Mouse (Mus musculus) left cerebral cortex, adult 11 months (tissue): Measurements from ENCODE around the gene Rhbdf1.

Experiments
- DNase-seq: peaks from one replicate; pipeline ENCODE4 v3.0.0; 2022; ENCODE audit warnings: low spot score

Gene Rhbdf1

DNA sequence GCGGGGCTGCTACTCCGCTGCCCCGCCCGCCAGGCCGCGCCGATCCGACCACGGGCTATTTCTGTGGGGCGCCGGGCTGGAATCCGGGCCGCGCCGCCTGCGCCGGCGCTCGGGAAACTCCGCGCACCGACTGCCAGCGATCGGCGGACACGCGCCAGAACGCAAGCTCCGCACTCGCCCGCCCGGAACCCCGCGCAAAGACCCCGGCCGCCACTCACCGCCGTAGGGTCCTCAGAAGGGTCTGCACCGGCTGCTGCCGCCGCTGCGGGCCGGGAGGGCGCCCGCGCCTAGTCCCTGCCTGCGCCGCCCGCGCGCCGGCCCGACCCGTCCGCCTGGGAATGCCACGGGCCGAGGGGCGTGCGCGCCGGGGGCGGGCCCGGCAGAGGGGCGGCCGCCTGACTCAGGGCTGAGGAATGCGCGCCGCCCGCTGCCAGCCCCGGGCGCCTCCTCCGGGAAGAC lies at the start of gene Rhbdf1:
Gene Rhbdf1 (minus strand): TSS at position 350 of the 459 bp plus-strand sequence.
- DNase-seq, result no peak

DNA sequence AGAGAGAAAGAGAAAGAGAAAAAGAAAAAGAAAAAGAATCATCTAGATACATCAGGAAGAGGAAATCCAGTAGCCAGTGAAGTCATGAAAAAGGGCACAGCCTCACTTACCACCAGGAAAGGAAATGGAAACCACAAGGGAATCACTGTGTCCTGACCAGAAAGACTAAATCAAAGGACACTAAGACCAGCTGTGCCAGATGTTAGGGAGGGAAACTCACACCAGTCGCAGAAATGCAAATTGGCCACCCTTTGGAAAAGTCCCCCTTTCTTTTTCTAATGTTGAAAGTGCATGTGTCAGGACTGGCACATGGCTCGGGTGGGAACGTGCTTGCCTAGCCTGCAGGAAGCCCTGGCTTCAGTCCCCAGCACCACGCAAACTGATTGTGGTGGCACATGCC lies 49.1 kb upstream of the Rhbdf1 start:
- DNase-seq, result no peak

GRCm38 (mm10) chr11:32268952-32269351 lies 46.9 kb upstream of the Rhbdf1 start:
- DNase-seq, result no peak

- DNase-seq, result no peak
Observed at GRCm38 (mm10) chr11:32267964-32268363, 45.9 kb upstream of the Rhbdf1 start.

DNA sequence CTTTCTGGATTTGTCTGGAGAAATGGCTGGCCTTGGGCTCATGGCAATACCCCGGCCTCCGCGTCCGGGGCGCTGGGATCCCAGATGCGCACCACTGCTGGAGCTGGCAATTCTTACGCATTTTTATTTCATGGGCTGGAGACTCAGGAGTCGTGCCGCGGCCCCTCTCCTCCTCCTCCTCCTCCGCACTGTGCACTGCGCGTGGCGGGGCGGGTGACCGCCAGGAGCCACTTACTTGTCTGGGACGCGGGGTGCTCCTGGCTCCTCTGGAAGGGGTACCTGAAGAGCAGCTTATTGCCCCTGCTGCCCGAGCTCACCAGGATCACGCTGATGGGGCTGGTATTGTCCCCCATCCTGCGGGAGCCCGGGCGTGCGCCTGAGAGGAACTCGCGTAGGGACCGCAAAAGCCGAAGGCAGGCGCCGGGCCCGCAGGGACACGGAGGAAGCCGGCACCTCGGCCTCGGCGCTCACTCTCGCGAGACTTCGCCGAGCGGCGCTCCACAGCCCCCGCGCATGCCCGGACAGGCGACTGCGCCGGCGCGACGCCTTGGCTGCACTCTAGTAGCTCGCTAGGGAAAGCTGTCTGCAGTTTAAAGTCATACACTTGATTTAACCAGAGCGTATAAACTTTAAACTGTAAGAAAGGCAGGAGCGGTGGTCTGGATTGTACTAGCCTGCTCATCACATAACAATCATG lies 45.2 kb upstream of the Rhbdf1 start, which contains the start of gene Nprl3:
Gene Nprl3 (minus strand): TSS at position 520 of the 697 bp plus-strand sequence.
- peak; percentile 92 for DNase-seq

- no peak for DNase-seq
Observed at GRCm38 (mm10) chr11:32266776-32267175, 44.7 kb upstream of the Rhbdf1 start.

DNA sequence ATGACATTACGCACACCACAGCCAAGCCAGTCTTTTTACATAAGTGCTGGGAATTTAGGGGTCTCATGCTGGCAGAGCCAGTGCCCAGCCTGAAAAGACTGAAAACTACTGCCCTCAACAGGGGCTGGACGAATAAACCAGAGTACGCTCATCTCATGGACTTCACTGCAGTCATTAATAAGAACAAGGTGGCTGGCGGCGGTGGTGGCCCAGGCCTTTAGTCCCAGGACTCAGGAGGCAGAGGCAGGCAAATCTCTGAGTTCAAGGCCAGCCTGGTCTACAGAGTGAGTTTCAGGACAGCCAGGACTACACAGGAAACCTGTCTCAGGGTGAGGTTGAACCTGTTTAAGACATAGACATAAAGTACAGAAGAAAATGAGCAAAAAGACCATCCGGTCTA lies 44.1 kb upstream of the Rhbdf1 start:
- no peak for DNase-seq

DNA sequence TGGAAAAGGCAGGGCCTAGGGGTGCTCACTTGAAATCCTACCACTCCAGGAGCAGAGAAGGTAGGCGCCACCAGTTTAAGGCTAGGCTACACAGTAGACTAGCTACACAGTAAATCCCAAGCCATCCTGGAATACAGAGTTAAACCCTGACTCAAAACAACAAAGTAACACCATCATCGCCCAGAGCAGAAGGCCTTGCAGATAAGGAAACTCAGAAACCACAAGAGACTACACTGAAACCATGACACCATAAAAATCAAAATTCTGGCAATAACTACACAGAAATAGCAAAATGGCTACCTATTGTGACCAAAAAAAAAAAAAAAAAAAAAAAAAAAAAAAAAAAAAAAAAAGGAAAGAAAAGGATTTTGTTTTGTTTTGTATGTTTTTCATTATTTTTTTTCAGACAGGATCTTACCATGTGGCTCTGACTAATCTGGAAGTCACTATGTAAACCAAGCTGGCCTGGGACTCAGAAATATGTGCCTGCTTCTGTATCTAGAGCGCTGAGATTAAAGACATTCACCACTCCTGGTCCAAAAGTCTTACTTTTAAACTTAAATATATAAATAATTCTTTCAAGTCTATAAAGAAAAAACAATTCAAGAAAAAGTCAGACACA lies 43.1 kb upstream of the Rhbdf1 start:
- DNase-seq, result no peak

- no peak for DNase-seq
Observed at GRCm38 (mm10) chr11:32262674-32263415, 40.7 kb upstream of the Rhbdf1 start.

GRCm38 (mm10) chr11:32256566-32256965 lies 34.5 kb upstream of the Rhbdf1 start:
- no peak for DNase-seq

- DNase-seq, result no peak
Observed at GRCm38 (mm10) chr11:32256146-32256545, 34.0 kb upstream of the Rhbdf1 start.

GRCm38 (mm10) chr11:32253121-32253520 lies 31.0 kb upstream of the Rhbdf1 start:
- no peak for DNase-seq

- DNase-seq, result no peak
Observed at GRCm38 (mm10) chr11:32250880-32251763, 29.0 kb upstream of the Rhbdf1 start.

GRCm38 (mm10) chr11:32248350-32248749 lies 26.2 kb upstream of the Rhbdf1 start:
- no peak for DNase-seq

DNA sequence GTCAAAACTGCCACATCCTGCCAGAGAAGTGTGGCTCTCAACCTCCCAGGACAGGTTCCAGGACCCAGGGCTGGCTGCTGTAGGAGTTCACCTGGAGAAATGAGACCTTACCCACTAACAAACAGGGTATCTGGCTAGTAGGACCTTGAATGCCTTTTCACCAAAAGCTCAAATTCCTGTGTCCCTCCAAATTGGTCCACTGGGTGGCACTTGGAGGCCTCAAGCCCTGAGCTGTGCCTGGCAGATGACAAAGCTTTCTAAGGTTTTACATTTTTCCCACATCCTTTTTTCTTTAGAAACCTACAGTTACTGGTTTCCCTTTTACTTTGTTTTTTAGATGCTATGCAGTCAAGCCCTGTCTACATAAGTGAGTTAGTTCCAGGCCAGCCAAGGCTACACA lies 25.0 kb upstream of the Rhbdf1 start:
- no peak for DNase-seq

DNA sequence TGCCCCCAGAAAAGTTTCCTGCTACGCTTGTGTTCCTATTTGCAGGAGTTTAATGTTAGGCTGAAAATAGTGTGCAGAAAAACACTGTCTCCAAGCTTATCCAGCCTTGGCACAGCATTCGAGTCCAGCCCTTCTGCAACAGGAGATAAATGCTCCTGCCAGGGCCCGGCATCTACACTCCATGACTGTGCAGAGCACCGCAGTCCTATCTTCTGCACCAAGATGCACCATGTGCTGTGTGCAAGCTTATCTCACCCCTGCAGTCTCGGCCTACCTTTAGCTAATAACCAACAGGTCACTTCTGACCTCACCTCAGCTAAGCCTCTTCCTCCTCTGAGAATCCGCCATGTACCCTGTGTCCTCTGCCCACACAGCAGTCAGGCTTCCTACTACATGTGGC lies 23.5 kb upstream of the Rhbdf1 start:
- no peak for DNase-seq

GRCm38 (mm10) chr11:32244617-32245016 lies 22.5 kb upstream of the Rhbdf1 start:
- DNase-seq, result no peak

- no peak for DNase-seq
Observed at GRCm38 (mm10) chr11:32244064-32244463, 22.0 kb upstream of the Rhbdf1 start.

GRCm38 (mm10) chr11:32243205-32243955 lies 21.3 kb upstream of the Rhbdf1 start:
- DNase-seq, result no peak

DNA sequence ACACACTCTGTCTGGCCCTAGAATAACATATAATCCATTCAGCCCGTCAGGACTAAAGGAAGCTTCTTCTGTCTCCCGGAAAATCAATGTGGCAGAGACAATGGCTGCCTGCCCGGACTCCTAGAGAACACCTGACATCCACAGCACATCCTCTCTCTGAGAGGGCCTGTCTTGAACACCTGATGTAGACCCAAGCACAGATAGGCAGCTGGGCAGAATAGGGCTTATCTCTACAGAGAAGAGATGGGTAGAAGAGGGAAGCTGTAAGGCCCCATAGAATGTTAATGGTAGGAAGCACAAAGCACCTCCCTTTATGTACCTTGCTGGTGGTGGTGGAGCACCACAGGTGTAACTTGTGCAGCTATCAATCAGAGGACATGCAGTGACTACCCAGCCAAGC lies 20.1 kb upstream of the Rhbdf1 start:
- DNase-seq, result no peak

DNA sequence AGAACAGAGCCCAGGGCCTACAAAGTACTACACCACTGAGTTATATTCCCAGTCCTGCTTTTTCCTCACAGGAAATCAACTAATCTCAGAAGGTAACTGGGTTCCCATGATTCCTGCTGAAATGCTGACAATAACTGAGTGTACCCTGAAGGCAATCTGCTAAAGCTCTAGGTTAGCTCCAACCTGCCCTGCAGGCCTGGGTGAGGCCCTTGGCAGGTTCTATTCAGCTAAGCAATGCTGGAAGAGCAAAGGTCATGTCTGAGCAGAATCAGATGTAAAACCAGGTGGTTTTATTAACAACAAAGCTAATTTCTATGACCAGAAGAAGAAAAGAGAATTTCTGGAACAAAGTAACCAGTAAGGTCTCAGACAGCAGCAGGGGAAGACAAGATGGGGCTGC lies 19.3 kb upstream of the Rhbdf1 start:
- no peak for DNase-seq
